Mouse (Mus musculus) intestine, embryonic 16.5 days (tissue): ENCODE results near the gene Slc25a5. TPM values are rescaled to one million over a fixed set of nuclear protein-coding genes. Genes with fewer than 3 reads are reported as not detected.
"Not testable (repeated sequence)": the region's sequence is repeated elsewhere in the genome, so short reads cannot be mapped to it uniquely, and the experiment has no call there.

Source experiments
- ATAC-seq: fragments of 200-750 bp; cut with Nextera tagmentation; 2 replicates; pipeline ENCODE4 v1.8.0; 2017; ENCODE audit warnings: moderate TSS enrichment, moderate library complexity
- H3K27ac ChIP-seq: fragments of 300-500 bp; sonication (generic); 2 replicates; pipeline ENCODE4 v1.5.1; 2014; ENCODE audit warnings: mild to moderate bottlenecking, low read length
- H3K27me3 ChIP-seq: fragments of 300-500 bp; sonication (generic); replicated peaks from 2 replicates; pipeline ENCODE4 v1.6.1; 2014; ENCODE audit warnings: low read length, control low read depth, mixed read lengths; ENCODE audit not compliant: control insufficient read depth, insufficient read depth
- H3K36me3 ChIP-seq: fragments of 300-500 bp; sonication (generic); 2 replicates; pipeline ENCODE4 v1.6.1; 2014; ENCODE audit warnings: low read length, control low read depth; ENCODE audit not compliant: control insufficient read depth, insufficient read depth
- H3K4me1 ChIP-seq: fragments of 300-500 bp; sonication (generic); 2 replicates; pipeline ENCODE4 v1.6.1; 2014; ENCODE audit warnings: low read length, control low read depth, mixed read lengths; ENCODE audit not compliant: control insufficient read depth, insufficient read depth
- H3K4me2 ChIP-seq: fragments of 300-500 bp; sonication (generic); 2 replicates; pipeline ENCODE4 v1.6.1; 2014; ENCODE audit warnings: low read depth, low read length, control low read depth
- H3K4me3 ChIP-seq: fragments of 300-500 bp; sonication (generic); 2 replicates; pipeline ENCODE4 v1.5.1; 2014; ENCODE audit warnings: mild to moderate bottlenecking, low read length
- H3K9ac ChIP-seq: fragments of 300-500 bp; sonication (generic); 2 replicates; pipeline ENCODE4 v1.6.1; 2014; ENCODE audit warnings: low read depth, low read length
- H3K9me3 ChIP-seq: fragments of 300-500 bp; sonication (generic); 2 replicates; pipeline ENCODE4 v1.6.1; 2016; ENCODE audit warnings: low read length, control low read depth; ENCODE audit not compliant: control insufficient read depth
- WGBS: fragments of 180-500 bp; shearing (Covaris S2); extraction: QIAGEN DNeasy Blood & Tissue Kit; methylation state at CpG from one replicate; pipeline ENCODE4 v1.1.7; 2014; 5-methylcytosine and 5-hydroxymethylcytosine counted together
- polyA plus RNA-seq: library from polyadenylated mRNA; unstranded; fragments of >200 nt; fragmentation: Nextera tagmentation; extraction: Ambion mirVana; gene quantifications from 2 replicates; pipeline ENCODE4 v1.2.1, GENCODE M21; 2015

Gene Slc25a5
- polyA plus RNA-seq, 1 experiment from 2014 or later: 1,210 TPM

DNA sequence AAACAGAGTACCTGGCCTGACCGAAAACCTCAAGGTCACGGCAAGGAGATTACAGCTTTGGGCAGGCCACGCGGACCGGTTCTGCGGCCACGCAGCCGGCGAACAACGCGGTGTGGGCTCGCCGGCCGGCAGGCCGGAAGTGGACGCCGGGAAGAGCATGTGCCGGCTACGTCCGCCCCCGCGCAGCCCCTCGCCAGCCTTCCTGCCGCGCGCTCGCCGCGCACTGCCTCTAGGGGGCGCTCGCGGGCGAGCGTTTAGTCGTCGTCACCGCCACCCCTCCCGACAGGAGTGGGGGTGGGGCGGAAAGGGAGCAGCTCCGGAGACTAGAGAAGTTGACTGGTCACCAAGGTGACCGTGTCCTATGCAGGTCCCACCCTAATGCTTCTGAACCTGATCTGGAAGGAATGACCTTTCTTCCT lies 721 bp downstream of the Slc25a5 start:
- peak; percentile 77 for ATAC-seq
- Histone ChIP-seq H3K27ac (peak overlapping the region; percentile 90), H3K4me3 (peak overlapping the region; percentile 64), H3K9ac (peak overlapping the region; percentile 79), H3K4me2 (peak overlapping the region; percentile 39), H3K9me3 (no peaks in the 10 kb centered on the region), H3K4me1 (no peaks in the 10 kb centered on the region), H3K36me3 (no peaks in the 10 kb centered on the region), H3K27me3 (no peaks in the 10 kb centered on the region)
- 23% methylated on average over 41 of the region's 41 CpGs for WGBS

DNA sequence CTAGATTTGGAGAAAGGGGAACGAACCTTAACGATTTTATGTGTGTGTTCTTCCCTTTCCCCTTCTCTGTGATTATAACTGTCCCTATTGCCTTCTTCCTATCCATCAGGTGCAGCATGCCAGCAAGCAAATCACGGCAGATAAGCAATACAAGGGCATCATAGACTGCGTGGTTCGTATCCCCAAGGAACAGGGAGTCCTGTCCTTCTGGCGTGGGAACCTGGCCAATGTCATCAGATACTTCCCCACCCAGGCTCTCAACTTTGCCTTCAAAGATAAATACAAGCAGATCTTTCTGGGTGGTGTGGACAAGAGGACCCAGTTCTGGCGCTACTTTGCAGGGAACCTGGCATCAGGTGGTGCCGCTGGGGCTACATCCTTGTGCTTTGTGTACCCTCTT lies 1.3 kb downstream of the Slc25a5 start:
- peak overlapping the region; percentile 79 for H3K9ac ChIP-seq
- peak overlapping the region; percentile 38 for H3K4me2 ChIP-seq
- not testable (repeated sequence) for H3K27me3 ChIP-seq, ATAC-seq, H3K4me1 ChIP-seq, H3K27ac ChIP-seq, H3K9me3 ChIP-seq, H3K36me3 ChIP-seq
- 67% methylated on average over 8 of the region's 8 CpGs for WGBS
- peak overlapping the region; percentile 64 for H3K4me3 ChIP-seq

DNA sequence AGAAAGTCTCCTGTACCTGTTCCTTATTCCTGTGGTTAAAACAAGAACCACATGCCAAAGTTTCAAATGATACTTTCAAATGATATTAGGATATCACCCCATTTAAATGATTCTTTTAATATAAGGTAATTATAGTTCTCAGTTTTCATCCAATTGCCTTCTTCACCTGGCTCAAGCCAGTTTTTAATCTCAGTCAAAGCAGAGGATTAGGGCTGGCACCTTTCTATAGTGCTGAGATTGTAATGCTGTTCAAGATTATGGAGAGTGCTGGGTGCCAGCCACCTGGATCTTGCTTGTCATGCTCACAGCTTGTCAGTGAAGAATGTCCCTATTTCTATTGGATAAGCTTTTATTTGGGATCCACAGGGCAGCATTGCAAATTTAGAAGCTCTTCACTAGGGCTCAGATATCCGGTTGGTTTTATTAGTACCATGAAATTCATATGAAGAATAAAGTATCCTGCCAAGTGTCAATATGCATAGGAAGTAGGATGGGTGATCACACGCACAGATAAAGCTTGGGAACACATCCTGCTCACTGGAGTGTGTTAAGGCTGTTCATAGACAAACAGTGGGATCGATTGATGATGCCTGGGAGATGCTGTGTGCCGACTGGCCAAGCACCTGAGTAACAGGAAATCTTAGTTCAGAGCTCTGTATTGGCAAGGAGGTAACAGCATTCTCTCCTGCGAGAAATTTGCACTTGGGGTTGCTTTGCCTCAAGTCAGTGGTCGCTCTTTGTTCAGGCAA lies 3.9 kb downstream of the Slc25a5 start:
- no peak overlapping the region for H3K9ac ChIP-seq
- WGBS: 40% methylated on average over 6 of the region's 6 CpGs
- H3K4me3 ChIP-seq: no peak overlapping the region
- no peaks in the 10 kb centered on the region for H3K27me3 ChIP-seq
- H3K4me2 ChIP-seq: no peak overlapping the region
- H3K36me3 ChIP-seq: no peaks in the 10 kb centered on the region
- no peaks in the 10 kb centered on the region for H3K4me1 ChIP-seq
- H3K27ac ChIP-seq: no peak overlapping the region
- H3K9me3 ChIP-seq: no peaks in the 10 kb centered on the region
- ATAC-seq: no peak

DNA sequence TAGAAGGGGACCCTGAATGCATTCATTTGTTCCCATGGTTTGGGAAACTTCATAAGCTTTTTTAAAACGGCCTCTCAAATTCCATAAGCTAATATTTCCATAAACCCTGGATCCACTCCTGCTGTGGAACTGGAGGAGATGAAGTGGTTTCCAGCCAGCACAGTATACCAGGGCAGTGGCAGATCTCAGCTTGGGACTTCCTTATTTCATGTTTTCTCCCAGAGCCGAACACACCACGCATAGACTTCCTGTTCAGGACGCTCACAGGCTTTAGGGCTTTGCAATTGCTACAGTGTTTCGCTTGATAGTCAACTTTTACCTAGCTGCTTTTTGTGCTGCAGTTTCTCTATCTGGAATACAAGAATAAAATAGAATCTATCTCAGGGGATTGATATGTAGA lies 7.7 kb downstream of the Slc25a5 start:
- no peak overlapping the region for H3K4me3 ChIP-seq
- WGBS: 67% methylated on average over 5 of the region's 5 CpGs
- ATAC-seq: no peak

DNA sequence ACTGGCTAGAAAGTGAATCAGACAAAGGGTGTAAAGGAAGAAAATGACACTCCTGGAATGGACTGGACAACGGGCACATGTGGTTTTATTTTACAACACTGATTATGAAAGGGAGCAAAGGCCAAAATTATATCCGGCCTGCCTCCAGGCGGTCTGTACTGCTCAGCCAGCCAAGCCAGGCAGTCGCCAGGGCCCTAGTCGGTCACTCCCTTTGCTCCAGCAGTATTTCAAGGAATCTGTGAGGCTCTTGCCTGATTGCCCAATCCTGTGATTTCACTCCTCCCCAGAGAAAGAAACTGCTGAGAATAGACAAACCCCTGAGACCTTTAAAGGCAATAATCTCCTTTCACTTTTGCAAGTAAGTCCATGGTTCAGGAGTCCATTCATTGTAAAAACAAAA lies 8.7 kb downstream of the Slc25a5 start:
- Histone ChIP-seq H3K9ac (no peak overlapping the region), H3K4me2 (no peak overlapping the region), H3K4me3 (no peak overlapping the region), H3K9me3 (no peaks in the 10 kb centered on the region), H3K4me1 (peaks cover 3% of the 10 kb centered on the region; the same call in 1 of the 2 replicates), H3K36me3 (no peaks in the 10 kb centered on the region), H3K27me3 (no peaks in the 10 kb centered on the region), H3K27ac (no peak overlapping the region)
- peak; percentile 65 for ATAC-seq
- WGBS: 55% methylated on average over 5 of the region's 5 CpGs

More for the DNA sequence above, 7.7 kb downstream of the Slc25a5 start:
- Histone ChIP-seq H3K27ac (no peak overlapping the region), H3K9ac (no peak overlapping the region), H3K27me3 (no peaks in the 10 kb centered on the region), H3K4me1 (peaks cover 3% of the 10 kb centered on the region; the same call in 1 of the 2 replicates), H3K4me2 (no peak overlapping the region), H3K9me3 (no peaks in the 10 kb centered on the region), H3K36me3 (no peaks in the 10 kb centered on the region)

DNA sequence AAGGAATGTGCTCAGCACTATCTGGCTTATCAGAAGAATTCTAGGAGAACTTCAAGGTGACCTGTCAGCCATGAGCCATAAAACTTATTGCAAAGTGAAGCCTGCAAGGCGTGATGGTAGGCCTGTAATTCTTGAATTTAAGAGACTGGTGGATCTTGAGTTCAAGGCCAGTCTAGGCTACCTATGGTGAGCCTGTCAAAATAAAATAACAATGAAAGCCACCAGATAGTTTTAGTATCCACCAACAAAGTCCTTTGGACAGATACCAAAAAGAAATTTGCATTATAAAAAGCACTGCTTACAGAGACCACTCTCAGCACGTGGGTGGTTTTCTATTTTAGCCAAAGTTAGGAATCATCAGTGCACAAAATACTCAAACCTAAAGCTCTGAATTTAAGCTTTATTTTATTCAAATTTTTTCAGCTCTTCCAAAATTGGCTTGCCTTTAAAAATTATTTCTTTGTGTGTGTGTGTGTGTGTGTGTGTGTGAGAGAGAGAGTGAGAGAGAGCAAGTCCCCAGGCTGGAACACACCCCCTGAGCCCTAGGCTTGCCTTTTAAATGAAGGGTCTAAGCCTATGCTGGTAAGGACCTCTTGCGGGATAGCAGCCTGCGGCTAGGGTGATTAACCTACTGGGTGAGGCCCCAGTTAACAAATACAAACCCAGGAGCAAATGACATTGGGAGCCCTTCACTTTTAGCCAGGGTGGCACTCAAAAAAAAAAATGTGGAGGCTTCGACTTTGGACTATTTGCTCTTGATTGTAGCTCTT lies 10.2 kb downstream of the Slc25a5 start:
- Histone ChIP-seq H3K9ac (no peak overlapping the region), H3K36me3 (no peaks in the 10 kb centered on the region), H3K4me1 (peaks cover 3% of the 10 kb centered on the region; the same call in 1 of the 2 replicates), H3K4me3 (no peak overlapping the region), H3K4me2 (no peak overlapping the region), H3K27me3 (no peaks in the 10 kb centered on the region), H3K9me3 (no peaks in the 10 kb centered on the region), H3K27ac (no peak overlapping the region)
- WGBS: 56% methylated on average over 5 of the region's 5 CpGs
- no peak for ATAC-seq

DNA sequence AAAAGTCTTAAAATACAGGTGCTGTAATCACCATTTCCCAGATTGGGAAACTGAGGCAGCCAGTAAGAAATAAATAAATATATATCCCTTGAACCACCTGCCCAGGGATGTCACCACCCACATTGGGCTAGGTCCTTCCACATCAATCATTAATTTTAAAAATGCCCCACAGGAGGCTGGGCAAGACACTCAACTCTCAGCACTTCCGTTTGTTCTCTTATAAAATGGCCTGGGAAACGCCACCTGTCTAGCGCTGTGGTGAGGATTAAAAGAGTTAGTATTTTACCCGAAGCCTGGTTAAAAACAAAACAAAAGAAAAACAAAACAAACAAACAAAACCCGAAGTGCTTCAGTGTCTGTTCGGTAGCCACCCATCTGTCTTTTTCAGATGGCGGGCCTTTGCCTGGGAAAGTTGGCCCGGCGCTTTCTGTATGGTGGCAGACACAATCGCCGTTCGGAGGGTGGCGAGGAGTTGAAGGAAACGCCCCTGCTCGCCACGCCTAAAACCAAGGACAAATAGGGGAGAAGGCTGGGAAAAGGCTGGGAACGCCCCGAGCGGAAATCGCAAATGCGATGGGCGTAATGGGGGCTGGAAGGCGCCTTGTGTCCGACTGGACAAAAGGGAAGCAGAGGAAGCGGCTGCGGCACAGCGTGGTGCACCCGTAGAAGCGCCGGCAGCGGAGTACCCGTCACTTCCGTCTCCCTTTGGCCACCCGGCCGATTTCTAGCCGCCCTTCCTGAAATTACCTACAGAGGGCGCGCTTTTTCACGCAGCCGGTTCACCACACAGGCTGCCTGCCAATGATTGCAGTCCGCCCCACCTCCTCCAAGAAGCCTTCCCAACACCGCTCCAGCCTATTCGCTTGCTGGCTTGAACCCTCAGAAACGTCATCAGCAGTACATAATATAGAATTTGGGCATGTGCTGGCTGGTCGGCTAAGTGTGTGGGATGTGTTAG lies 12.2 kb downstream of the Slc25a5 start:
- ATAC-seq: peak; percentile 93
- no peaks in the 10 kb centered on the region for H3K36me3 ChIP-seq
- peak overlapping the region; percentile 62 for H3K9ac ChIP-seq
- H3K4me3 ChIP-seq: peak overlapping the region; percentile 40
- H3K4me1 ChIP-seq: peaks cover 3% of the 10 kb centered on the region; the same call in 1 of the 2 replicates
- no peaks in the 10 kb centered on the region for H3K9me3 ChIP-seq
- peak overlapping the region; percentile 73 for H3K27ac ChIP-seq
- 17% methylated on average over 35 of the region's 45 CpGs for WGBS
- peak overlapping the region; percentile 49 for H3K4me2 ChIP-seq
- no peaks in the 10 kb centered on the region for H3K27me3 ChIP-seq

DNA sequence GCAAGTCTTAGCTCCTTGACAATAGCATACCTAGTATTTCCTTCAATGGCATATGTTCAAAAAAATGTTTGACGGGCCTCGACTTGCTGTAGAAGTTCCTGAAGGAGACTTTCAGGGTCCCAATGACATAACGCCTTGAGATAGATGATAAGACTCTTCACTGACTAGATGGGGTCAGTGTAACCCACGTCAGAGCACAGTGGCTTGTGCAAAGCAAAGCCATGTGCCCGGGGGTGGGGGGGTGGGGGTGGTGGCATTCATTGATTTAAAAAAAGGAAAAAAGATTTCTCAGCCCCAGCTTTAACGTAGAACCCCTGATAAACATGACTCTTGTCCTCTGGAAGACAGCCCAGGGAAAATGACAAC lies 12.8 kb downstream of the Slc25a5 start:
- no peaks in the 10 kb centered on the region for H3K27me3 ChIP-seq
- no peak for ATAC-seq
- H3K9me3 ChIP-seq: no peaks in the 10 kb centered on the region
- H3K27ac ChIP-seq: peak overlapping the region; percentile 73
- H3K4me2 ChIP-seq: peak overlapping the region; percentile 49
- 0 out of 2 replicates have a peak overlapping the region, but pooled peaks have one; percentile 62 for H3K9ac ChIP-seq
- peaks cover 3% of the 10 kb centered on the region; the same call in 1 of the 2 replicates for H3K4me1 ChIP-seq
- 59% methylated on average over 6 of the region's 6 CpGs for WGBS
- H3K36me3 ChIP-seq: no peaks in the 10 kb centered on the region
- H3K4me3 ChIP-seq: peak overlapping the region; percentile 40

DNA sequence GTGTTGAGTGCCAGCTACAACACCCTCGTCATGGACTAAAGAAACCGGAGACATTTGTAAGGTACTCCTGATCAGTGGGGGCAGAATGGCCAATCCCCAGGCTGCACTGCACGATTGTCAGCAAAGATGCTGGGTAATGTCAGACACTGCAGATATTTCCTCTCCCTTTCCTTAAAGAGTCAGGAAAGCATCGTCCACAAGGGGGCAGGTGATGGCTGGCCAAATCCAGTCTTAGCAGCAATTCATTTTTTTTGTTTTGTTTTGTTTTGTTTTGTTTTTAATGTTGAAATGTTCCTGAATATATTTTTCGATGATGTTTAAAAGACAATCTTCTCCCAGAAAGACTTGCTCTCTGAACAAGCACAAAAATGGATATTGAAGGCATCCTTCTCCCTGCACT lies 15.9 kb downstream of the Slc25a5 start:
- WGBS: 52% methylated on average over 5 of the region's 5 CpGs
- Histone ChIP-seq H3K27me3 (no peaks in the 10 kb centered on the region), H3K4me2 (no peak overlapping the region), H3K4me1 (peaks cover 5% of the 10 kb centered on the region; the same call in 1 of the 2 replicates), H3K9ac (no peak overlapping the region), H3K27ac (no peak overlapping the region), H3K36me3 (no peaks in the 10 kb centered on the region), H3K9me3 (no peaks in the 10 kb centered on the region), H3K4me3 (no peak overlapping the region)
- no peak for ATAC-seq
